Mouse (Mus musculus) olfactory bulb, adult 2 months (tissue): ENCODE measurements around the gene Zfp800.

Source experiments
- CTCF ChIP-seq: fragments of 200-500 bp; IDR thresholded peaks from 2 replicates; pipeline ENCODE4 v1.5.1; 2012; ENCODE audit warnings: low read depth, mild to moderate bottlenecking, low read length, moderate library complexity; ENCODE audit not compliant: insufficient read depth
- POLR2A ChIP-seq: fragments of 200-500 bp; IDR thresholded peaks from 2 replicates; pipeline ENCODE4 v1.6.1; 2012; ENCODE audit warnings: mild to moderate bottlenecking, low read depth, low read length, moderate library complexity; ENCODE audit not compliant: insufficient read depth

DNA sequence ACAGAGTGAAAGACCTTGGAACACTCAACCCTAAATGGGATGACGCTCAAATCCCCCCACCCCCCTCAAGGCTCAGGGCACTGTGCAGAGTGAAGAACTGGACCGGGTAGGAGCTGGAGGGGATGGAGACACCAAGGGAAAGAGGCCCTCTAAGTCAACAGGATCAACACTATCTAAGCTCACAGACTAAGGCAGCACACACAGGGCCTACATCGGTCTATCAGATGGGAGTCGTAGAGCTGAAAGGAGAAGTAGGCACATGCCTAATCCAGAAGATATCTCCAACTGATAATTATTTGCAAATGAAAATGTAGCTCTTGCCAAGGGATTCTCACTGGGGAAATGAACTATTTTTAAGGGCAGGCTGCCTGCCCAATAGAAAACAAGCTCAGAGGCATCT lies 176.8 kb downstream of the Zfp800 start:
- no peak for TF ChIP-seq CTCF
- no peak for TF ChIP-seq POLR2A
